Mouse (Mus musculus) ovary, adult 10 weeks (tissue): ENCODE results near the gene Sbpl. TPM values are rescaled to one million over a fixed set of nuclear protein-coding genes. Genes with fewer than 3 reads are reported as not detected.

Experiments
- polyA plus RNA-seq: library from polyadenylated mRNA; stranded (reverse); fragments of 350-450 nt; fragmentation: Illumina TruSeq; extraction: RNeasy Lipid Tissue Mini Kit (QIAGEN cat#74804); gene quantifications from one replicate; pipeline ENCODE4 v1.2.3, GENCODE M21; 2014

Sbpl gene
- polyA plus RNA-seq, result not detected

GRCm38 (mm10) chr17:23955174-23955573 is at the start of gene Sbpl:
TSS of gene Sbpl (minus strand) at chr17:23955274.

GRCm38 (mm10) chr17:23997901-23998300 is 42.8 kb upstream of the Sbpl start, which contains the start of gene Prss22:
TSS of gene Prss22 (minus strand) at chr17:23998100.

DNA sequence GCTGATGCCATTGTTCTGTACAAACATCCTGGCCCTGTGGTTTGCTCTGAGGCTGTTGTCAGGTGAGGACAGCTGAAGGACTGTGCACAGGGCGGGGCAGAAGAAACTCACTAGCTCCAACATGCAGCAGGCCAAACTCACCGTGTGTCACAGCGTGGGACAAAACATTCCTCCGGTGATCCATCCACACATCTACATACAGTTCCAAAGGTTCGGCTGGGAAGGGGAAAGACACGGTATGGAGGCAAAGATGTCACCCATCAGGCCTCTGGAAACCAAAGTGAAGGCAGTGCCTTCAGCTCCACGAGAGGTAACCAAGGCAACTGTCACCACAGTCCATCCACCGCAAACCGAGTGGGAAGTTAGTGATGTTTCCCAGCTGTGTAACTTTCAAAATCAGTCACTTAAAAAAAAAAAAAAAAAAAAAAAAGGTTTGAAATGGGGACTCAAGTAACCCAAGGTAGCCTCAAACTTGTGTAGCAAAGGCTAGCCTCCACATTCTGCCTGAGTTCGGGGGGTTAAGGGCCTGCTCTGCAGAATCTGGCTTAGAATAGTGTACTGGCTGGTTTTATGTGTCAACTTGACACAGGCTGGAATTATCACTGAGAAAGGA is 25.3 kb upstream of the Sbpl start, which contains the start of gene Prss30:
Gene Prss30 (minus strand): TSS at position 270 of the 613 bp plus-strand sequence.

DNA sequence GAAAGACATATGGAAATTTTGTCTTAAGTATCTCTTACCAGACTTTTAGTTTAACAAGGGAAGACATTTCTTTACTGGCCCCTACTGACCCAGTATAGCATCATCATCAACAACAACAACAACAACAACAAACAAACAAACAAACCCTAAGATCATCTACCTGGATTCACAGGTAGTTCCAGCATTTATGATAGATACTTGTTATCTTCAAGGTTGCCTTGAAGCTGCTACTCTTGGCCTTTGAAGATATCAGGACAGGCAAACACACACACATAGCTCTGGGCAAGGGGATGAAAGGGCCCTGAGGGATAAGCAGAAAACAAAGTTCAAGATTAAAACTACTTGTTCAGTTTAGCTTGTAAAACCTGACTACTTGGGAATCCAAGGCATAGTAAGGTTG is 13.7 kb downstream of the Sbpl start, which contains the start of gene Sbp:
Gene Sbp (plus strand): TSS at position 301 of the 400 bp plus-strand sequence.

DNA sequence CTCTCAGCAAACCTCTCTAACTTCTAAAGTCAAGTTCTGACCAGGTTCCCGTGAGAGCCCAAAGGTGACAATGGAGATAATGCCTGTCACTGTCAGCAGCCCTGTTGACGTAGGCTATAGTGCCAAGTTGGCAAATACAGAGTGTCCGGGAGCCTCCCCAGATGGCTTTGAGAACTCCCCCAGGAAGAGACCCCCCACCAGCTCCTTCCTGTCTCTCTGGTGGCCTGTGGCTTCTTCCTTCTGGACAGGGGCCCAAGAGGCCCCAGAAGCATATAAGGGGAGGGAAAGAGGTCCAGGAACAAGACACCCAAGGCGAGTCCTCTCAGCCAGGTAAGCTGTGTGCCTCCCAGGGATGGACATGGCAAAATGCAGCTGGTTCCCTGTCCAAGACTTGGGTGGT is 37.9 kb downstream of the Sbpl start, which contains the start of gene Dcpp3:
Gene Dcpp3 (plus strand): TSS at position 301 of the 400 bp plus-strand sequence.

Other genes starting within 250 kb of the Sbpl start
- not detected for gene 1520401A03Rik, start 232.5 kb downstream of the Sbpl start, polyA plus RNA-seq
- gene Pkmyt1, start 228.9 kb downstream of the Sbpl start, polyA plus RNA-seq, result 0.46 TPM
- gene Paqr4, start 214.4 kb downstream of the Sbpl start, polyA plus RNA-seq, result 2.0 TPM
- not detected for gene Kremen2, start 209.4 kb downstream of the Sbpl start, polyA plus RNA-seq
- 0.34 TPM for gene Flywch1, start 183.7 kb downstream of the Sbpl start, polyA plus RNA-seq
- gene Flywch2, start 169.2 kb downstream of the Sbpl start, polyA plus RNA-seq, result not detected
- gene Srrm2, start 164.7 kb downstream of the Sbpl start, polyA plus RNA-seq, result 111 TPM
- 18.7 TPM for gene Elob, start 126.1 kb downstream of the Sbpl start, polyA plus RNA-seq
- gene Prss33, start 119.2 kb downstream of the Sbpl start, polyA plus RNA-seq, result not detected
- gene Prss32, start 111.4 kb downstream of the Sbpl start, polyA plus RNA-seq, result not detected
- not detected for gene Prss41, start 111.1 kb downstream of the Sbpl start, polyA plus RNA-seq
- not detected for gene Prss21, start 87.2 kb downstream of the Sbpl start, polyA plus RNA-seq
- gene Dcpp1, start 74.4 kb downstream of the Sbpl start, polyA plus RNA-seq, result 1.3 TPM
- gene Dcpp2, start 74.4 kb downstream of the Sbpl start, polyA plus RNA-seq, result not detected
- 4.1 TPM for gene Dcpp3, start 37.8 kb downstream of the Sbpl start, polyA plus RNA-seq
- not detected for gene Sbp, start 13.6 kb downstream of the Sbpl start, polyA plus RNA-seq
- gene Prss30, start 25.3 kb upstream of the Sbpl start, polyA plus RNA-seq, result 0.43 TPM
- gene Prss22, start 42.8 kb upstream of the Sbpl start, polyA plus RNA-seq, result not detected
- not detected for gene Prss27, start 82.9 kb upstream of the Sbpl start, polyA plus RNA-seq
- gene Kctd5, start 118.2 kb upstream of the Sbpl start, polyA plus RNA-seq, result 64.0 TPM
- 52.1 TPM for gene Pdpk1, start 195.7 kb upstream of the Sbpl start, polyA plus RNA-seq
- gene Amdhd2, start 208.5 kb upstream of the Sbpl start, polyA plus RNA-seq, result not detected
- 42.9 TPM for gene Atp6v0c, start 214.4 kb upstream of the Sbpl start, polyA plus RNA-seq